Mouse (Mus musculus): ENCODE measurements at regions not wholly inside any gene's neighbourhood (a gene's known extent, or its start where the extent isn't known, plus 50 kb on each side); places are given as distances from the start of the nearest gene placed in this dataset.

GRCm38 (mm10) chr2:136652206-136653003 is 60.8 kb upstream of the Snap25 start:
- no peaks in the 10 kb centered on the region for H3K27me3 ChIP-seq (ENCODE audit: control insufficient read depth, insufficient read depth, low read length)
- no peaks in the 10 kb centered on the region for H3K36me3 ChIP-seq (ENCODE audit: control insufficient read depth, insufficient read depth, low read length)

More at GRCm38 (mm10) chr2:136652206-136653003, 60.8 kb upstream of the Snap25 start:
- Histone ChIP-seq H3K27ac (ENCODE audit: low read depth, low read length) (no peak overlapping the region), H3K4me3 (ENCODE audit: low read depth, low read length) (no peak overlapping the region), H3K9me3 (ENCODE audit: control insufficient read depth, low read length) (no peaks in the 10 kb centered on the region), H3K4me2 (no peak overlapping the region), H3K9ac (ENCODE audit: low read length) (no peak overlapping the region), H3K4me1 (ENCODE audit: control insufficient read depth, insufficient read depth, low read length) (no peaks in the 10 kb centered on the region)
- DNase-seq (ENCODE audit: low spot score, missing footprints): no peak
- 89% methylated on average over 5 of the region's 5 CpGs for WGBS
- ATAC-seq (ENCODE audit: low FRiP score): no peak

All from midbrain, embryonic 11.5 days (tissue).